Mouse (Mus musculus) lung, adult 2 months (tissue): Measurements from ENCODE around the gene Nav2. TPM values are rescaled to one million over a fixed set of nuclear protein-coding genes. Genes with fewer than 3 reads are reported as not detected.

Source experiments
- DNase-seq: peaks from one replicate; pipeline ENCODE4 v3.0.0; 2022
- H3K4me1 ChIP-seq: fragments of 200-500 bp; 2 replicates; pipeline ENCODE4 v1.6.1; 2011; ENCODE audit warnings: low read length; ENCODE audit not compliant: control insufficient read depth, insufficient read depth
- H3K4me3 ChIP-seq: fragments of 200-500 bp; replicated peaks from 2 replicates; pipeline ENCODE3; 2011; ENCODE audit warnings: low read depth, mild to moderate bottlenecking, control low read depth, low read length; ENCODE audit errors: extremely low read depth
- CTCF ChIP-seq: fragments of 200-500 bp; IDR thresholded peaks from 2 replicates; pipeline ENCODE4 v1.5.1; 2011; ENCODE audit warnings: mild to moderate bottlenecking, low read length, control low read depth; ENCODE audit not compliant: insufficient read depth
- POLR2A ChIP-seq: fragments of 200-500 bp; IDR thresholded peaks from 2 replicates; pipeline ENCODE4 v1.6.1; 2011; ENCODE audit warnings: low read depth, mild to moderate bottlenecking, control low read depth, low read length, borderline replicate concordance; ENCODE audit errors: extremely low read depth
- WGBS: fragments of 180-500 bp; shearing (Covaris S2); methylation state at CpG from one replicate; pipeline ENCODE4 v1.1.7; 2018; 5-methylcytosine and 5-hydroxymethylcytosine counted together
- polyA plus RNA-seq: library from polyadenylated mRNA; depleted of rRNA; stranded (reverse); fragments of >200 nt; gene quantifications from 2 replicates; pipeline ENCODE4 v1.2.3, GENCODE M21; 2012; rRNA removed

Nav2 gene
- polyA plus RNA-seq, 1 experiment = 33.9 TPM

DNA sequence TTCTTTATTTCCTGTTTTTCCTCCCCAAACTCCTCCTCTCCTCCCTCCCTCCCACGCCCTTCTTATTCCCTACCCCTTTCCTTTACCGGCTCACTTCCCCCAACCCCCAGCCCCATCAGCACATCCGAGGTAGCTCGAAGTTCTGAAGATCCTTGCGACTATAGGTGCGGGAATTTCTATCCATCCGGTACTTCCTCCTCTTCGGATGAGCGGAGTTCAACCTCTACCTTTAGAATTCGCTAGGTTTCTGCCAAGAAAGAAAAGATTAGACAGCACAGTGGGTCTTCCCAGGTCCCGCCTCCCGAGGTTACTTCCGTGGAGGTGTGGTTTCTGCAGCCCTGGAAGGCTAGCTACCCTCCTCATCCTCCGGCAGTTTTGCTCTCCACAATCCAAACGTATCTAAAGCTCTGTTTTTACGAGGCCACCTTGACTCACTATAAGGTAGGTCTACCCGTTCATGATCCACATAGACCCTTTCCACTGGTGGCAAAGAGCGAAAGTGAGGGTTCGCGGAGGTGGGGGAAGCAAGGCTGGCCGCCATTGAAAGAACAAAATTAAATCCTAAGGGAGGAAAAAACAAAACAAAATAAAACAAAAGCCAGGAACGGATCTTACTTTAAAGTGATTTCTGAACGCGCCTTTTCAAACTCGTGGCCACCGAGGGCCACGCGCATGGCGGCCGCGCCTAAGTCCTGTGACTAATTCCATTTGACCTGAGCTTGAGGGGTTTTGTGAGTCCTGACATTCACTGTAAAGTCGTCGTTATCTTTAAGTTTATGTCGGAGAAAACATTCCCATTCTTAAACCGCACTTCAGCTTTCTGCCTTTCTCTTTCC is 730.6 kb downstream of the Nav2 start:
- H3K4me3 ChIP-seq = no peak overlapping the region

GRCm38 (mm10) chr7:49639864-49640708 is 731.6 kb downstream of the Nav2 start:
- no peak for DNase-seq
- Histone ChIP-seq H3K4me1 (no peaks in the 10 kb centered on the region), H3K4me3 (no peak overlapping the region)
- 41% methylated on average over 18 of the region's 18 CpGs for WGBS
- TF ChIP-seq CTCF = no peak
- TF ChIP-seq POLR2A = no peak

More for the DNA sequence above, 730.6 kb downstream of the Nav2 start:
- peaks cover 3% of the 10 kb centered on the region for H3K4me1 ChIP-seq
- 7% methylated on average over 35 of the region's 35 CpGs for WGBS
- TF ChIP-seq POLR2A (no peak), CTCF (no peak)
- no peak for DNase-seq

DNA sequence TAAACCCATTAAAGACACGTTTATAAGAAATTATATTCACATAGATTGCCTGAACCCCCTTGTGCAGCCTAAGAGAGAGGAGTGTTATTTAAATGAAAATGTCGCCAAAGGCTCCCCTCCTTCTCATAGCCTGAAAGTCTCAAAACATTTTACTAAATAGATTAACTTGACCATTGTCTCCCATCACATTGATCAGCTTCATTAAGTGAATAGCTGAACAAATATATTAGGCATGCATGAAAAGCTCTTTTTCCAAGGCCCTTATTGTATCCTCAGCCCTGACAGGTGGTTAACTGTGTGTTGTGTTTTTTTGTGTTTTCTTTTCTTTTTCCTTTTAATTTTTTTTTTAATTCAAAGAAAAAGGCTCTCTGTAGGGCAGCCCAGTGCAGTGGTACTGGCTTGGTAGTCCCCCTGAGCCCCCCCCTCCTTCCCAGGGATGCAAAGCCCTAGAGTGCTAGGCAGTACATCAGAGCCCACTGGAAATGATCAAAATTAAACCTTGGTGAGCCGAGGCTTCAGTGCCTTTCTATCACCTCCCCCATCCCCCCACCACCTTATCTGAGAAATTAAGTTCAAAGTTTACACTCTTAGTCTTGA is 732.3 kb downstream of the Nav2 start:
- no peak for DNase-seq
- TF ChIP-seq POLR2A = no peak
- no peak for TF ChIP-seq CTCF
- 35% methylated on average over 3 of the region's 3 CpGs for WGBS
- no peaks in the 10 kb centered on the region for H3K4me1 ChIP-seq
- no peak overlapping the region for H3K4me3 ChIP-seq

Other genes starting within 250 kb of the Nav2 start
- gene Zdhhc13, start 119.7 kb upstream of the Nav2 start, polyA plus RNA-seq = 4.7 and 11.2 TPM in 2 replicates
- 8.8 and 38.0 TPM in 2 replicates for gene Csrp3, start 60.7 kb upstream of the Nav2 start, polyA plus RNA-seq
- 0.41 and 0.90 TPM in 2 replicates for gene E2f8, start 27.1 kb upstream of the Nav2 start, polyA plus RNA-seq